Mouse (Mus musculus): Measurements from ENCODE around the gene Coro6.

DNA sequence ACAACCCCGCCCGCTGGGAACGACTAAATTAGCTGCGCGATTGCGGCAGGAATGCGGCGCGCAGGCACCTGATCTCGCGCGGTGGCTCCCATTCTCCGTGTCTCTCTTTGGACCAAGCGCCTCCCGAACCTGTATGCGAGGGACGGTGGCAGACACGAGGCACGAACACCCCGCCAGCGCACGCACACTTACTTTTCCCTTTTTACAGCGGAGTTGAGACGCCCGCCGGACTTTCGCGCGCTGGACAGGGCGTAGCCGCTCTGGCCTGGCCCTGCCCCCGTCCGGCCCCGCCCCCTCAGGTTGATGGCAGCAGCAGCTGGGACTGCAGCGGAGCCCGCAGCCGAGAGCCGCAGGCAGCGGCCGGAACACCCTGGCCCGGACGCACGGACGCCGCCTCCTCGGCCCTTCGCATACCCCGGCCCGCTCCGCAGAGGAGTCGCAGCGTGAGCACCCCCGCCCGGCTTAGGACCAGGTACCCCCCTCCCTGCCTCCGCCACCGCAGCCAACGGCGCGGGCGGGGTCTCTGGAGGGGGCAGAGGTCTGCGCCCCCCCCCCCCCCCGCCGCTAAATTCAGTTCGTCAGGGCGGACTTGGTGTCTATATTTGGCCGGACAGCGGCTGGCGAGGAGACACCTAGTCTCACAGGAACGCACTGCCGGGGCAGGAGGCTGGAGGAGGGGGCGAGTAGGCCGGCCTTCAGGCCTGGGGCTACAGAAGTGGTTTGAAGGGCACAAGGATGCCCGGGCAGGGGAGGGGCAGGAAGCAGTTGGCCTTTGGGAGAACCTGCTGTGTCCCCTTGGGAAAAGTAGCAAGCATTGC lies at the start of gene Coro6:
- TF ChIP-seq POLR2A (IDR thresholded peaks at IDR 0.05; ENCODE audit: low read depth, low read length) (no peak), CTCF (IDR thresholded peaks at IDR 0.05; ENCODE audit: extremely low read depth, insufficient read length, insufficient replicate concordance, low read depth, low read length) (no peak)

All from small intestine, adult 2 months (tissue).